Mouse (Mus musculus) lung, embryonic 16.5 days (tissue): ENCODE results near the gene Pbx1. TPM values are rescaled to one million over a fixed set of nuclear protein-coding genes. Genes with fewer than 3 reads are reported as not detected.

Experiments
- ATAC-seq: fragments of 200-750 bp; cut with Nextera tagmentation; 2 replicates; pipeline ENCODE4 v1.8.0; 2017; ENCODE audit warnings: low read depth, mild to moderate bottlenecking, moderate library complexity
- H3K27ac ChIP-seq: fragments of 300-500 bp; sonication (generic); 2 replicates; pipeline ENCODE4 v1.5.1; 2014; ENCODE audit warnings: mild to moderate bottlenecking, control low read depth, low read length
- H3K27me3 ChIP-seq: fragments of 300-500 bp; sonication (generic); 2 replicates; pipeline ENCODE4 v1.6.1; 2014; ENCODE audit warnings: low read depth, low read length, mixed read lengths; ENCODE audit not compliant: control insufficient read depth, insufficient read depth
- H3K36me3 ChIP-seq: fragments of 300-500 bp; sonication (generic); 2 replicates; pipeline ENCODE4 v1.6.1; 2014; ENCODE audit warnings: low read length; ENCODE audit not compliant: control insufficient read depth, insufficient read depth
- H3K4me1 ChIP-seq: fragments of 300-500 bp; sonication (generic); replicated peaks from 2 replicates; pipeline ENCODE4 v1.6.1; 2014; ENCODE audit warnings: low read length, mixed read lengths; ENCODE audit not compliant: control insufficient read depth, insufficient read depth
- H3K4me2 ChIP-seq: fragments of 300-500 bp; sonication (generic); 2 replicates; pipeline ENCODE4 v1.6.1; 2014; ENCODE audit warnings: low read depth, low read length, control low read depth
- H3K4me3 ChIP-seq: fragments of 300-500 bp; sonication (generic); 2 replicates; pipeline ENCODE4 v1.5.1; 2014; ENCODE audit warnings: mild to moderate bottlenecking, low read length, control low read depth
- H3K9ac ChIP-seq: fragments of 300-500 bp; sonication (generic); 2 replicates; pipeline ENCODE4 v1.6.1; 2014; ENCODE audit warnings: low read length, control low read depth
- H3K9me3 ChIP-seq: fragments of 300-500 bp; sonication (generic); 2 replicates; pipeline ENCODE4 v1.6.1; 2016; ENCODE audit warnings: low read length; ENCODE audit not compliant: control insufficient read depth
- WGBS: fragments of 180-500 bp; shearing (Covaris S2); extraction: QIAGEN DNeasy Blood & Tissue Kit; methylation state at CpG from one replicate; pipeline ENCODE4 v1.1.7; 2014; 5-methylcytosine and 5-hydroxymethylcytosine counted together
- polyA plus RNA-seq: library from polyadenylated mRNA; unstranded; fragments of >200 nt; fragmentation: Nextera tagmentation; extraction: Ambion mirVana; gene quantifications from 2 replicates; pipeline ENCODE4 v1.2.1, GENCODE M21; 2015

The Pbx1 gene
- polyA plus RNA-seq, 1 experiment from 2014 or later: 34.3 TPM

GRCm38 (mm10) chr1:168428255-168428654, 3.8 kb downstream of the Pbx1 start:
- H3K4me3 ChIP-seq: peak overlapping the region; percentile 48
- H3K27me3 ChIP-seq: no peaks in the 10 kb centered on the region
- H3K9me3 ChIP-seq: no peaks in the 10 kb centered on the region
- H3K4me2 ChIP-seq: peak overlapping the region; percentile 46
- WGBS: 17% methylated on average over 6 of the region's 6 CpGs
- no peak for ATAC-seq
- H3K27ac ChIP-seq: peak overlapping the region; percentile 46; the same call in 1 of the 2 replicates
- no peaks in the 10 kb centered on the region for H3K36me3 ChIP-seq
- peaks cover 19% of the 10 kb centered on the region for H3K4me1 ChIP-seq
- H3K9ac ChIP-seq: peak overlapping the region; percentile 57

DNA sequence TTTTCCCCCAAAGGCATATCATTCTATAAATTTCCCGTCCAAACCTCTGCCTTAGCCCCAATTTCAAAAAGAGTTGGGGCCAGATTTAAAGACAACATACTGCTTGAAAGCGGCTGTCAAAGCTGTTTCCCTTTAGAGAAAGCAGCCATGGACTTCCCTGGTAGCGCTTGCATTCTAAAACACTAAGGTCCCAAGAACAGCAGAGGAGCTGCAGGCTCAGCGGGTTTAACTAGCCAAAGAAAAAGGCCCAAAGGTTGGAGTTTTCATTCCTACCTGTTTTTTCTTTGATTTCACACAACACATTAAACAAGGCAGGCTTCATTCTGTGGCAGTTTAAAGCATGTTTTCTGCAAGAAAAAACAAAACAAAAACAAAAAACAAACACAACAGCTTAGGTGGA, 4.5 kb downstream of the Pbx1 start:
- 11% methylated on average over 4 of the region's 4 CpGs for WGBS

GRCm38 (mm10) chr1:168426900-168427299, 5.2 kb downstream of the Pbx1 start:
- ATAC-seq: no peak

More for the DNA sequence above, 4.5 kb downstream of the Pbx1 start:
- Histone ChIP-seq H3K4me2 (peak overlapping the region; percentile 46), H3K4me1 (peaks cover 23% of the 10 kb centered on the region), H3K36me3 (no peaks in the 10 kb centered on the region), H3K4me3 (peak overlapping the region; percentile 48), H3K27ac (no peak overlapping the region), H3K27me3 (no peaks in the 10 kb centered on the region), H3K9ac (peak overlapping the region; percentile 57), H3K9me3 (no peaks in the 10 kb centered on the region)
- no peak for ATAC-seq

GRCm38 (mm10) chr1:168426281-168426680, 5.8 kb downstream of the Pbx1 start:
- peaks cover 24% of the 10 kb centered on the region for H3K4me1 ChIP-seq
- H3K9ac ChIP-seq: peak overlapping the region; percentile 57
- no peak overlapping the region for H3K27ac ChIP-seq
- no peak for ATAC-seq
- no peaks in the 10 kb centered on the region for H3K27me3 ChIP-seq
- H3K4me3 ChIP-seq: peak overlapping the region; percentile 48
- H3K36me3 ChIP-seq: peaks cover 3% of the 10 kb centered on the region
- peak overlapping the region; percentile 46 for H3K4me2 ChIP-seq
- WGBS: 26% methylated on average over 7 of the region's 7 CpGs
- H3K9me3 ChIP-seq: no peaks in the 10 kb centered on the region

More at GRCm38 (mm10) chr1:168426900-168427299, 5.2 kb downstream of the Pbx1 start:
- no peak overlapping the region for H3K27ac ChIP-seq
- no peaks in the 10 kb centered on the region for H3K27me3 ChIP-seq
- H3K36me3 ChIP-seq: peaks cover 2% of the 10 kb centered on the region; the same call in 1 of the 2 replicates
- no peaks in the 10 kb centered on the region for H3K9me3 ChIP-seq
- peaks cover 24% of the 10 kb centered on the region for H3K4me1 ChIP-seq
- WGBS: 18% methylated on average over 9 of the region's 9 CpGs
- H3K4me2 ChIP-seq: peak overlapping the region; percentile 46
- peak overlapping the region; percentile 48 for H3K4me3 ChIP-seq
- H3K9ac ChIP-seq: peak overlapping the region; percentile 57

DNA sequence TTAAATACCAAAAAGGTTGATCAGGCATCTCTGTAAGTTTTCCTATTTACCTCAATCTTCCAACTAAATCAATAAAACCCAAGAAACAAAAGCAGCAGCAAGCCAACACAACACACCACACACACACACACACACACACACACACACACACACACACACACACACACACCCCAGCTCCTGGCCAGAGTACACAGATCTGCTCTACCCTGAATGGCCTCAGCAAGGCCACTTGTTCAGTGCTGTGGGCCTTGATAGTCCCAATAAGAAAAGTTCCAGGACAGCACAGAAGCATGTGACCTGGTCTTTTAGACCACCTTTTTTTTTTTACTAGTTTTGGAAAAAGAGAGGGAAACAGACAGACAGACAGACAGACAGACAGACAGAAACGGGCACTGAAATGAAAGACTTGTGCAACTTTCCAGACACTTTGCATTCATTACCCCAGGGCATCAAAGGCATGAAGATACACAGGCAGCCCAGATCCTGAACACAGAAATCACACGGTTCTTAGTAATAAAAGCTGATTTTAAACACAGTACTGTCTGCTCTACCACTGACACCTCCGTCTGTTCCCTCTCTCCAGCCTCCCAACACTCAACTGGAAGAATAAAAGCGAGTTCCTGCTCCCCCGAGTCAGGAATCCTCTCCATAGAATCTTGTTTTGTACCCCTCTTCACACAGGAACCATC, 6.9 kb downstream of the Pbx1 start:
- Histone ChIP-seq H3K27me3 (no peaks in the 10 kb centered on the region), H3K4me3 (peak overlapping the region; percentile 48), H3K9ac (peak overlapping the region; percentile 2; the same call in 1 of the 2 replicates), H3K4me2 (peak overlapping the region; percentile 46), H3K4me1 (peaks cover 24% of the 10 kb centered on the region), H3K27ac (no peak overlapping the region), H3K9me3 (no peaks in the 10 kb centered on the region), H3K36me3 (peaks cover 5% of the 10 kb centered on the region)
- no peak for ATAC-seq
- WGBS: 31% methylated on average over 5 of the region's 5 CpGs

DNA sequence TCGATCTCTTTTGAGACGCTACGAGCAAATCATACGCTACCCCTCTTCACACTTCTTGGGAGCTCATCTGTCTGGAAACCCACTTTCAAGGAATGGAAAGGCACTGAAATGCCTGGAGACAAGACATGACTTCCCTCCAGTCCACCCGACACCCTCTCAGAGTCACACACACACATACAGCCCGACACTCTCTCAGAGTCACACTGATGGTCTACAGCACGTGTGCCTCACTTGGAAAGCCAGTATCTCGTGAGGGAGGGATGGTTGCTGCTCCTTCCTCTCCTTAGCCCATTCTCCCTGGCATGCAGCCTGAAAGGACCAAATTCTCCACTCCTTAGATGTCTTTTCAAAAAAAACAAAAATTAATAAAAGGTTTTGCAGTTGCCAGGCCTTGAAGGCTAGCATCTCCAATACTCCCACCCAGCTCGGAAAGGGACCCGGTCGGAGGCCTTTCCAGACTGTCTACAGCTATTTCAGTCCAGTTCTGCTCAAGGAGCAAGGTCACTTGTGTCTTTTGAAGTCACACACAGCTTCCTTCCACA, 8.6 kb downstream of the Pbx1 start:
- Histone ChIP-seq H3K4me3 (no peak overlapping the region; the same call in 1 of the 2 replicates), H3K36me3 (peaks cover 5% of the 10 kb centered on the region), H3K9ac (peak overlapping the region; percentile 33; the same call in 1 of the 2 replicates), H3K9me3 (no peaks in the 10 kb centered on the region), H3K27ac (peak overlapping the region; percentile 38; the same call in 1 of the 2 replicates), H3K4me1 (peaks cover 24% of the 10 kb centered on the region), H3K27me3 (no peaks in the 10 kb centered on the region), H3K4me2 (peak overlapping the region; percentile 38)
- 40% methylated on average over 11 of the region's 11 CpGs for WGBS
- peak; percentile 52 for ATAC-seq

DNA sequence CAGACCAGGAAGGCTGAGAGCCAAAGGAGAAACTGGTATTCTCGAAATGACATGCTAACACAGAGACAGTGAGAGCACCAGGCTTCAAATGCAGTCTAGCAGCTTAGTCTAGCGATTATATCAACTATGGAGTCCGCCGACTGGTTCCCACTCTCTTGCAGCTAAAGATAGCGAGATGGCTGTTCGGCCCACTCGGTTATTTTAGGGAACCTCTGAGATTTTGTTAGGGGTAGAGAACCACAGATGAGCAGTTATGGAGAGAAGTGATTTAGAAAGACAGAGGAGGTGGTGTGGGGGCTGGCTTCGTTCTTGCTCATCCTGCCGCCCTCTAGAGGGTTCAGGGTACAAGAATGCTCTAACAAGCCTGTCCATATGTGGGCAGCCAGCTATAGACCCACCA, 13.2 kb downstream of the Pbx1 start:
- H3K9me3 ChIP-seq: no peaks in the 10 kb centered on the region
- no peak overlapping the region for H3K4me3 ChIP-seq
- H3K4me2 ChIP-seq: no peak overlapping the region
- WGBS: 73% methylated on average over 9 of the region's 9 CpGs
- H3K27me3 ChIP-seq: no peaks in the 10 kb centered on the region
- H3K27ac ChIP-seq: no peak overlapping the region
- H3K4me1 ChIP-seq: peaks cover 42% of the 10 kb centered on the region
- no peak overlapping the region for H3K9ac ChIP-seq
- no peak for ATAC-seq
- H3K36me3 ChIP-seq: peaks cover 5% of the 10 kb centered on the region

GRCm38 (mm10) chr1:168417626-168418025, 14.4 kb downstream of the Pbx1 start:
- Histone ChIP-seq H3K36me3 (peaks cover 7% of the 10 kb centered on the region), H3K9me3 (no peaks in the 10 kb centered on the region), H3K27ac (no peak overlapping the region), H3K4me2 (no peak overlapping the region), H3K4me1 (peaks cover 32% of the 10 kb centered on the region), H3K27me3 (no peaks in the 10 kb centered on the region), H3K9ac (no peak overlapping the region), H3K4me3 (no peak overlapping the region)
- ATAC-seq: no peak
- 58% methylated on average over 6 of the region's 6 CpGs for WGBS

GRCm38 (mm10) chr1:168416729-168417437, 15.2 kb downstream of the Pbx1 start:
- H3K4me2 ChIP-seq: no peak overlapping the region
- peak; percentile 50 for ATAC-seq
- no peak overlapping the region for H3K4me3 ChIP-seq
- 0 out of 2 replicates have a peak overlapping the region, but pooled peaks have one; percentile 31 for H3K9ac ChIP-seq
- H3K9me3 ChIP-seq: no peaks in the 10 kb centered on the region
- H3K27me3 ChIP-seq: no peaks in the 10 kb centered on the region
- H3K4me1 ChIP-seq: peaks cover 31% of the 10 kb centered on the region
- WGBS: 19% methylated on average over 11 of the region's 11 CpGs
- H3K36me3 ChIP-seq: peaks cover 5% of the 10 kb centered on the region; the same call in 1 of the 2 replicates
- H3K27ac ChIP-seq: no peak overlapping the region
